Mouse (Mus musculus) limb, embryonic 10.5 days (tissue): ENCODE measurements around the gene Prkcq. TPM values are rescaled to one million over a fixed set of nuclear protein-coding genes. Genes with fewer than 3 reads are reported as not detected.

ENCODE experiments used
- DNase-seq: peaks from one replicate; pipeline ENCODE4 v3.0.0-alpha.2; 2017; ENCODE audit warnings: low spot score
- H3K27ac ChIP-seq: fragments of 300-500 bp; sonication (generic); 2 replicates; pipeline ENCODE4 v1.5.1; 2016; ENCODE audit warnings: mild to moderate bottlenecking
- H3K27me3 ChIP-seq: fragments of 300-500 bp; sonication (generic); 2 replicates; pipeline ENCODE4 v1.6.1; 2016; ENCODE audit warnings: low read depth, mild to moderate bottlenecking; ENCODE audit not compliant: poor library complexity, severe bottlenecking
- H3K36me3 ChIP-seq: fragments of 300-500 bp; sonication (generic); 2 replicates; pipeline ENCODE4 v1.6.1; 2016; ENCODE audit warnings: mild to moderate bottlenecking, moderate library complexity
- H3K4me1 ChIP-seq: fragments of 300-500 bp; sonication (generic); 2 replicates; pipeline ENCODE4 v1.6.1; 2016
- H3K4me3 ChIP-seq: fragments of 300-500 bp; sonication (generic); 2 replicates; pipeline ENCODE4 v1.5.1; 2016; ENCODE audit warnings: mild to moderate bottlenecking, moderate library complexity
- H3K9me3 ChIP-seq: fragments of 300-500 bp; sonication (generic); replicated peaks from 2 replicates; pipeline ENCODE4 v1.6.1; 2016; ENCODE audit warnings: mild to moderate bottlenecking
- WGBS: fragments of 180-500 bp; shearing (Covaris S2); methylation state at CpG from one replicate; pipeline ENCODE4 v1.1.7; 2016; 5-methylcytosine and 5-hydroxymethylcytosine counted together
- polyA plus RNA-seq: library from polyadenylated mRNA; unstranded; fragments of >200 nt; fragmentation: Nextera tagmentation; extraction: Ambion mirVana; gene quantifications from 2 replicates; pipeline ENCODE4 v1.2.1, GENCODE M21; 2016

The Prkcq gene
- polyA plus RNA-seq, 1 experiment from 2014 or later, result 0.90 TPM

GRCm38 (mm10) chr2:11164170-11164569, 7.7 kb upstream of the Prkcq start:
- Histone ChIP-seq H3K4me1 (no peaks in the 10 kb centered on the region), H3K36me3 (no peaks in the 10 kb centered on the region), H3K27ac (no peak overlapping the region), H3K27me3 (no peaks in the 10 kb centered on the region), H3K9me3 (no peaks in the 10 kb centered on the region), H3K4me3 (no peak overlapping the region)
- 91% methylated on average over 3 of the region's 3 CpGs for WGBS
- DNase-seq, result no peak

DNA sequence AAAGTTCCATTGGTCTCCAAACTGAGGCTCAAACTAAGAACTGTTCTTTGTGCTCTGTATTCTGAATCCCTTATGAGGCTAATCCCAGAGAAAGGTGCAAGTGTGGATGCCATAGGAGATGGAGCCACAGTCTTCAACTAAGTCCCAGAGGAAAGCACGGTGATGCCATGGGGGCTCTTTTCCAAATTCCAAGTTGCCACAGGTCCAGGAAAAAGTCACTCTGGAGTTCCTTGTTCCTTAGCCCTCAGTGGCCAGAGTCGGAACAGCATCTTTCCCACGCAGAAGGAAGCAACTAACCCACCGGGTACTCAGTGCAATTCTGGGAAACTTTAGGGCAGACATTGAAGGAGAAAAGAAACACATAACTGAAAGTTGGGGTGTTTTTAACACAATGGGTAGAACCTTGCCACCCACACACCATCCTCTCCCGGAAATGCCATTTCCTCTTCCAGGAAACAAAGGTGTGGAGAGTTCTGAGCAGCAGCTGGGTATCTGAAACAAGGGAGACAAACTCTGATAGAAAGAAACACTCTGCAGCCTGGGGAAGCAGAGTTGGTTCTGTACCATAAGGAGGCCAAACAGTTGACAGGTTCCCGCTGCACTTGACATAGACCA, 2.1 kb upstream of the Prkcq start:
- WGBS, result 75% methylated on average over 6 of the region's 6 CpGs
- no peak for DNase-seq
- H3K36me3 ChIP-seq, result no peaks in the 10 kb centered on the region
- peaks cover 12% of the 10 kb centered on the region for H3K4me1 ChIP-seq
- no peak overlapping the region for H3K4me3 ChIP-seq
- H3K27me3 ChIP-seq, result peaks cover 35% of the 10 kb centered on the region
- no peaks in the 10 kb centered on the region for H3K9me3 ChIP-seq
- no peak overlapping the region for H3K27ac ChIP-seq

GRCm38 (mm10) chr2:11172831-11173414, 1.0 kb downstream of the Prkcq start:
- H3K27me3 ChIP-seq, result peaks cover 35% of the 10 kb centered on the region
- no peaks in the 10 kb centered on the region for H3K9me3 ChIP-seq
- peak overlapping the region; percentile 63 for H3K4me3 ChIP-seq
- no peak for DNase-seq
- H3K4me1 ChIP-seq, result peaks cover 12% of the 10 kb centered on the region
- H3K27ac ChIP-seq, result no peak overlapping the region
- WGBS, result 20% methylated on average over 9 of the region's 9 CpGs
- no peaks in the 10 kb centered on the region for H3K36me3 ChIP-seq

- Histone ChIP-seq H3K9me3 (no peaks in the 10 kb centered on the region), H3K4me3 (no peak overlapping the region), H3K36me3 (no peaks in the 10 kb centered on the region), H3K27me3 (peaks cover 35% of the 10 kb centered on the region), H3K27ac (no peak overlapping the region), H3K4me1 (peaks cover 12% of the 10 kb centered on the region)
- WGBS, result 62% methylated on average over 4 of the region's 4 CpGs
- no peak for DNase-seq
These were observed 1.6 kb downstream of the Prkcq start for GRCm38 (mm10) chr2:11173521-11173920.

DNA sequence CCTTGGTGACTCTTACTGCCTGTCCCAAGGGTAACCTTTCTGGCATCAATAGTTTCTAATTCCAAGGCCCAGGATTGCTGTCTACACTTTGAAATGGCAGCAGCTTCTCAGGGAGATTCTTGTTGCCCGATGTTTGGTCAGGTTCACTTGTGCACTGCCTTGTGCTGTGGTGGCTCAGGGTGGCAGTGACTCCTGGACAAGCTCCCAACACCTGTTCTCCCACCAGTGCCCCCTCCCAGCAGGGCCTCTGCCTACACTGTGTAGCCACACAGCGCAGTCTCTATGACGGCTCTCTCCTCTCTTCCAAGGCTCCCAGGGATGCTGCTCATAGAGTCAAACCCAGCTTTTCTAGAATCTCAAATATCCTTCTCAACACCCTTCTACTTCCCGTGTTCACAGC, 2.2 kb downstream of the Prkcq start:
- no peak overlapping the region for H3K27ac ChIP-seq
- no peak for DNase-seq
- no peak overlapping the region for H3K4me3 ChIP-seq
- peaks cover 12% of the 10 kb centered on the region for H3K4me1 ChIP-seq
- no peaks in the 10 kb centered on the region for H3K9me3 ChIP-seq
- H3K27me3 ChIP-seq, result peaks cover 35% of the 10 kb centered on the region
- H3K36me3 ChIP-seq, result no peaks in the 10 kb centered on the region
- WGBS, result 89% methylated on average over 4 of the region's 4 CpGs

DNA sequence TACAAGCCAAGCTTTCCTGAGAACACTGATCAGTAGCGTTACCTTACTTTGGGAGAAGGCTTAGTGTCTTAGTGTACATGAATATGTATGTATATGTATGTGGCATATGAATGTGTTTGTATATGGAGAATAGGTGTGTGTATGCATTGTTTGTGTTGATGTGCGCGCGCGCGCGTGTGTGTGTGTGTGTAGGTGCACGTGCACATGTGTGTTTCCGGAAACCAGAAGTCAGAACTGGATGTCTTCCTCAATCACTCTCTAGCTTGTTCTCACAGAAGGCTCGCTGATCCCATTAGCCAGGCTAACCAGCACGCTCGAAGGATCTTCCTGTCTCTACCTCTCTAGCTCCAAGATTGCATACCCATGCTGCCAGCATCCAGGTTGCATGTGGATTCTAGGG, 6.0 kb downstream of the Prkcq start:
- Histone ChIP-seq H3K4me1 (0 out of 2 replicates have a peak, but pooled peaks cover 4% of the 10 kb centered on the region), H3K36me3 (no peaks in the 10 kb centered on the region), H3K27me3 (peaks cover 15% of the 10 kb centered on the region), H3K27ac (no peak overlapping the region), H3K9me3 (no peaks in the 10 kb centered on the region), H3K4me3 (no peak overlapping the region)
- WGBS, result 96% methylated on average over 12 of the region's 12 CpGs
- no peak for DNase-seq

GRCm38 (mm10) chr2:11181510-11181909, 9.6 kb downstream of the Prkcq start:
- Histone ChIP-seq H3K9me3 (no peaks in the 10 kb centered on the region), H3K27me3 (no peaks in the 10 kb centered on the region), H3K4me1 (no peaks in the 10 kb centered on the region), H3K36me3 (no peaks in the 10 kb centered on the region), H3K27ac (no peak overlapping the region), H3K4me3 (no peak overlapping the region)
- 71% methylated on average over 4 of the region's 4 CpGs for WGBS
- no peak for DNase-seq

DNA sequence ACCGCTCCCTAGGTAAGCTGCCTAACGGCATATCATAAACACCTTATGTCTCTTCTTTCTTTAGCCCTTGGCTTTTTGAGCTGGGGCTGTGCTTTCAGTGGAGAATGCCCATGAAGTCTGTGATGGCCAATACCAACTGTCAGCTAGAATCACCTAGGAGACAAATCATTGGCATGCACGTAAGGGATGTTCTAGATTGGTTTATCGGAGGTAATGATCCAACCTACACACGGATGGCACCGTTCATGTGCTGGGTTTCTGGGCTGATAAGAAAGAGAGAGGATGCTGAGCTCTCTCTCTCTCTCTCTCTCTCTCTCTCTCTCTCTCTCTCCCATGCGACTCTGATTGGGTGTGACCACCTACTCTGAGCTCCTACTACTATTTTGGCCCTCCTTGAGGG, 10.2 kb downstream of the Prkcq start:
- H3K27ac ChIP-seq, result no peak overlapping the region

DNA sequence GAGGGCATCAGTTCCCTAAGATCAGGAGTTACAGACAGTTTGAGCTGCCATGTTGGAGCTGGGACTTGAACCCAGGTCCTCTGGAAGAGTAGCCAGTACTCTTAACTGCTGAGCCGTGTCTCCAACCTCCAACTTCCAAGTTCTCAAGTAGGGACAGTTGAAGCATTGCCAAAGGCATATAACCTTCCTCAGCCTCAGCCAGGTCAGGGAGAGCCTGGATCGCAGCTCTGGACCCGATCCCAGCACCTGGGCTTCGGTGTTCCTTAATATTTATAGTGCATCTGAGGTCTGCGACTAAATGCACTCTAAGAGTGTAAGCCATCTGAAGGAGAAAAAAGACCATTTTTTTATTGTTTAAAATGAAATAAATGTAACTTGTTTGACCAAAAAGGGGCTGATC, 12.1 kb downstream of the Prkcq start:
- Histone ChIP-seq H3K27ac (no peak overlapping the region), H3K36me3 (no peaks in the 10 kb centered on the region), H3K4me1 (no peaks in the 10 kb centered on the region), H3K9me3 (no peaks in the 10 kb centered on the region), H3K4me3 (no peak overlapping the region), H3K27me3 (no peaks in the 10 kb centered on the region)
- WGBS, result 92% methylated on average over 5 of the region's 5 CpGs
- DNase-seq, result no peak

More for the DNA sequence above, 10.2 kb downstream of the Prkcq start:
- H3K4me1 ChIP-seq, result no peaks in the 10 kb centered on the region
- H3K36me3 ChIP-seq, result no peaks in the 10 kb centered on the region
- WGBS, result 94% methylated on average over 7 of the region's 7 CpGs
- DNase-seq, result no peak
- no peaks in the 10 kb centered on the region for H3K9me3 ChIP-seq
- no peak overlapping the region for H3K4me3 ChIP-seq
- H3K27me3 ChIP-seq, result no peaks in the 10 kb centered on the region

- Histone ChIP-seq H3K4me3 (no peak overlapping the region), H3K27ac (no peak overlapping the region), H3K36me3 (no peaks in the 10 kb centered on the region), H3K4me1 (no peaks in the 10 kb centered on the region), H3K9me3 (no peaks in the 10 kb centered on the region), H3K27me3 (no peaks in the 10 kb centered on the region)
- 97% methylated on average over 3 of the region's 3 CpGs for WGBS
- no peak for DNase-seq
These were observed 14.7 kb downstream of the Prkcq start for GRCm38 (mm10) chr2:11186586-11186985.

DNA sequence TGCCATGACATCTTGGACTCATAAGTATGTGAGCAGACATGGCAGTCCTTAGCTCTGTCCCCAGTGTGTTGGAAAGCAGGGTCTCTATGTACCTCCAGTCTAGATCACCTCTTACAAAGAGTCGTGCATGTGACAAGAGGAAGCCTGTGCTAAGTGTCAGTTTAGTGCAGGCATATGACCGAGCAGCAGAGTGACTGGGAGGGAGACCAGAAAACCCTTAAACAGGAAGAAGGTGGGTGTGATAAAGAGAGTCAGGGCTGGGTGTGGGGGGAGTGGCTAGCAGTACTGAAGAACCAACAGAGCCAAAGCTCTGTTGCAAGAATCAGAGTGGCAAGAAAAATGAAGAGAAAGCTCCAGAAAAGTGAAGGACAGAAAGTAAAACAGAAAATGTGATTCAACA, 15.3 kb downstream of the Prkcq start:
- DNase-seq, result no peak
- H3K27me3 ChIP-seq, result no peaks in the 10 kb centered on the region
- no peaks in the 10 kb centered on the region for H3K36me3 ChIP-seq
- no peak overlapping the region for H3K4me3 ChIP-seq
- no peaks in the 10 kb centered on the region for H3K9me3 ChIP-seq
- no peaks in the 10 kb centered on the region for H3K4me1 ChIP-seq
- H3K27ac ChIP-seq, result no peak overlapping the region
- 58% methylated on average over 2 of the region's 2 CpGs for WGBS

DNA sequence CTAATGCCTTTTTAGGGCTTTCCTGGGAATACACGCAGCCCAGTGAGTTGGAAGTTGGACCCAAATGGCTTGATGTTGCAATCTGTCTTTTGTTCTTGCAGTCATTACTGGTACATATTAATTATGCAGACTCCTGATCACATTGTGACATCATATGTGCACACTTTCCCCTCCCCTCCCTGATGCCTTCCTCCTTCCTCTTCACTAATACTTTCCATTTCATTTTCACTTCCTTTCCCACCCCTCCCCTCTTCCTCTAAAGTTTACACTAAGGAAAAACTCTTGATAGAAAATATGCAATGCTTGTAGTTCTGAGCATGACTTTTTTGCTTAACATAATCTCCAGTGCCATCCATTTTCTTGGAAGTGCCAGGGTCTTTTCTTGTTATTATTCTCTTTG, 16.4 kb downstream of the Prkcq start:
- Histone ChIP-seq H3K4me1 (peaks cover 6% of the 10 kb centered on the region), H3K27ac (no peak overlapping the region), H3K4me3 (no peak overlapping the region), H3K36me3 (no peaks in the 10 kb centered on the region), H3K27me3 (no peaks in the 10 kb centered on the region), H3K9me3 (no peaks in the 10 kb centered on the region)
- WGBS, result 71% methylated on average over 1 of the region's 1 CpGs
- DNase-seq, result no peak

GRCm38 (mm10) chr2:11189150-11189767, 17.4 kb downstream of the Prkcq start:
- 88% methylated on average over 4 of the region's 4 CpGs for WGBS
- DNase-seq, result no peak

More at GRCm38 (mm10) chr2:11189150-11189767, 17.4 kb downstream of the Prkcq start:
- H3K4me3 ChIP-seq, result no peak overlapping the region
- peaks cover 6% of the 10 kb centered on the region for H3K4me1 ChIP-seq
- H3K9me3 ChIP-seq, result no peaks in the 10 kb centered on the region
- no peaks in the 10 kb centered on the region for H3K27me3 ChIP-seq
- no peaks in the 10 kb centered on the region for H3K36me3 ChIP-seq
- H3K27ac ChIP-seq, result no peak overlapping the region
